Mouse (Mus musculus) hindbrain, embryonic 14.5 days (tissue): ENCODE data around the gene Zscan2. TPM values are rescaled to one million over a fixed set of nuclear protein-coding genes. Genes with fewer than 3 reads are reported as not detected.

Experiments used
- ATAC-seq: fragments of 200-750 bp; cut with Nextera tagmentation; 2 replicates; pipeline ENCODE4 v1.8.0; 2017; ENCODE audit warnings: moderate number of reproducible peaks, mild to moderate bottlenecking, moderate TSS enrichment, moderate library complexity; ENCODE audit not compliant: low FRiP score
- DNase-seq: peaks from one replicate; pipeline ENCODE4 v3.0.0-alpha.2; 2015; ENCODE audit warnings: low spot score
- H3K27ac ChIP-seq: fragments of 300-500 bp; sonication (generic); 2 replicates; pipeline ENCODE4 v1.5.1; 2014; ENCODE audit warnings: mild to moderate bottlenecking, moderate library complexity
- H3K27me3 ChIP-seq: fragments of 300-500 bp; sonication (generic); 2 replicates; pipeline ENCODE4 v1.6.1; 2014; ENCODE audit warnings: mild to moderate bottlenecking, low read length, mixed read lengths; ENCODE audit not compliant: control insufficient read depth, insufficient read depth
- H3K36me3 ChIP-seq: fragments of 300-500 bp; sonication (generic); replicated peaks from 2 replicates; pipeline ENCODE4 v1.6.1; 2014; ENCODE audit not compliant: control insufficient read depth, insufficient read depth
- H3K4me1 ChIP-seq: fragments of 300-500 bp; sonication (generic); replicated peaks from 2 replicates; pipeline ENCODE4 v1.6.1; 2014; ENCODE audit warnings: antibody characterized with exemption, low read length, mixed read lengths; ENCODE audit not compliant: control insufficient read depth, insufficient read depth
- H3K4me2 ChIP-seq: fragments of 300-500 bp; sonication (generic); replicated peaks from 2 replicates; pipeline ENCODE4 v1.6.1; 2014; ENCODE audit warnings: mild to moderate bottlenecking, moderate library complexity
- H3K4me3 ChIP-seq: fragments of 300-500 bp; sonication (generic); replicated peaks from 2 replicates; pipeline ENCODE4 v1.5.1; 2014; ENCODE audit warnings: mild to moderate bottlenecking, low read length
- H3K9ac ChIP-seq: fragments of 300-500 bp; sonication (generic); 2 replicates; pipeline ENCODE4 v1.6.1; 2014
- H3K9me3 ChIP-seq: fragments of 300-500 bp; sonication (generic); 2 replicates; pipeline ENCODE4 v1.6.1; 2016; ENCODE audit warnings: low read length; ENCODE audit not compliant: control insufficient read depth
- WGBS: fragments of 180-500 bp; shearing (Covaris S2); extraction: QIAGEN DNeasy Blood & Tissue Kit; methylation state at CpG from one replicate; pipeline ENCODE4 v1.1.7; 2014; 5-methylcytosine and 5-hydroxymethylcytosine counted together
- polyA plus RNA-seq: library from polyadenylated mRNA; unstranded; fragments of >200 nt; fragmentation: Nextera tagmentation; extraction: Ambion mirVana; gene quantifications from 2 replicates; pipeline ENCODE4 v1.2.1, GENCODE M21; 2014

Gene Zscan2
- 4.1 and 4.4 TPM in 2 replicates for polyA plus RNA-seq

- WGBS: 0% methylated on average over 40 of the region's 40 CpGs
- Histone ChIP-seq H3K27ac (peak within 1 kb of the TSS; percentile 91), H3K36me3 (peaks cover 20% of the 10 kb centered on the region), H3K4me2 (peak within 1 kb of the TSS; percentile 80), H3K4me1 (peaks cover 39% of the 10 kb centered on the region), H3K4me3 (peak within 1 kb of the TSS; percentile 76), H3K9ac (peak within 1 kb of the TSS; percentile 91), H3K27me3 (no peaks in the 10 kb centered on the region), H3K9me3 (no peaks in the 10 kb centered on the region)
- DNase-seq (peak; percentile 94), ATAC-seq (peak; percentile 97)
Observed at GRCm38 (mm10) chr7:80860729-80861274, at the start of gene Zscan2. Zscan2 (plus strand) TSS chr7:80860920.

GRCm38 (mm10) chr7:80813397-80813796, 47.3 kb upstream of the Zscan2 start:
- ATAC-seq (no peak), DNase-seq (no peak)
- Histone ChIP-seq H3K9ac (no peak overlapping the region), H3K27me3 (no peaks in the 10 kb centered on the region), H3K4me2 (no peak overlapping the region), H3K27ac (no peak overlapping the region), H3K9me3 (no peaks in the 10 kb centered on the region), H3K36me3 (no peaks in the 10 kb centered on the region), H3K4me3 (no peak overlapping the region), H3K4me1 (no peaks in the 10 kb centered on the region)
- 90% methylated on average over 4 of the region's 4 CpGs for WGBS

- Histone ChIP-seq H3K9me3 (no peaks in the 10 kb centered on the region), H3K27me3 (no peaks in the 10 kb centered on the region), H3K4me2 (no peak overlapping the region), H3K9ac (no peak overlapping the region), H3K36me3 (no peaks in the 10 kb centered on the region), H3K4me3 (no peak overlapping the region), H3K27ac (no peak overlapping the region), H3K4me1 (no peaks in the 10 kb centered on the region)
- 73% methylated on average over 5 of the region's 5 CpGs for WGBS
- ATAC-seq (no peak), DNase-seq (no peak)
Observed at GRCm38 (mm10) chr7:80816641-80817040, 44.1 kb upstream of the Zscan2 start.

- no peak overlapping the region for H3K27ac ChIP-seq
- H3K4me3 ChIP-seq: no peak overlapping the region
- H3K9me3 ChIP-seq: no peaks in the 10 kb centered on the region
- no peak overlapping the region for H3K4me2 ChIP-seq
- no peak for ATAC-seq
- no peaks in the 10 kb centered on the region for H3K4me1 ChIP-seq
- no peaks in the 10 kb centered on the region for H3K36me3 ChIP-seq
- WGBS: 91% methylated on average over 4 of the region's 4 CpGs
- H3K27me3 ChIP-seq: no peaks in the 10 kb centered on the region
- H3K9ac ChIP-seq: no peak overlapping the region
- DNase-seq: no peak
Observed at GRCm38 (mm10) chr7:80820838-80821237, 39.9 kb upstream of the Zscan2 start.

GRCm38 (mm10) chr7:80823267-80823666, 37.5 kb upstream of the Zscan2 start:
- Histone ChIP-seq H3K9me3 (no peaks in the 10 kb centered on the region), H3K9ac (no peak overlapping the region), H3K36me3 (no peaks in the 10 kb centered on the region), H3K27ac (no peak overlapping the region), H3K27me3 (no peaks in the 10 kb centered on the region), H3K4me1 (no peaks in the 10 kb centered on the region), H3K4me3 (no peak overlapping the region), H3K4me2 (no peak overlapping the region)
- WGBS: 88% methylated on average over 4 of the region's 4 CpGs
- ATAC-seq (no peak), DNase-seq (no peak)

- Histone ChIP-seq H3K4me2 (no peak overlapping the region), H3K9ac (no peak overlapping the region), H3K27ac (no peak overlapping the region), H3K36me3 (no peaks in the 10 kb centered on the region), H3K9me3 (no peaks in the 10 kb centered on the region), H3K4me3 (no peak overlapping the region), H3K4me1 (no peaks in the 10 kb centered on the region), H3K27me3 (no peaks in the 10 kb centered on the region)
- no peak for DNase-seq
- ATAC-seq: no peak
- 80% methylated on average over 11 of the region's 11 CpGs for WGBS
Observed at GRCm38 (mm10) chr7:80823875-80824682, 36.6 kb upstream of the Zscan2 start.

GRCm38 (mm10) chr7:80825843-80826403, 34.8 kb upstream of the Zscan2 start, which contains the start of gene Iqgap1:
Iqgap1 (minus strand) TSS chr7:80825974.
- DNase-seq (no peak), ATAC-seq (no peak)
- no peaks in the 10 kb centered on the region for H3K9me3 ChIP-seq
- no peak within 1 kb of the TSS for H3K4me2 ChIP-seq
- WGBS: 79% methylated on average over 11 of the region's 11 CpGs
- H3K4me3 ChIP-seq: no peak within 1 kb of the TSS
- no peaks in the 10 kb centered on the region for H3K4me1 ChIP-seq
- H3K27me3 ChIP-seq: no peaks in the 10 kb centered on the region
- no peak within 1 kb of the TSS for H3K27ac ChIP-seq
- H3K9ac ChIP-seq: no peak within 1 kb of the TSS
- no peaks in the 10 kb centered on the region for H3K36me3 ChIP-seq

- H3K36me3 ChIP-seq: no peaks in the 10 kb centered on the region
- DNase-seq: no peak
- no peak overlapping the region for H3K4me2 ChIP-seq
Observed at GRCm38 (mm10) chr7:80828146-80828860, 32.4 kb upstream of the Zscan2 start.

GRCm38 (mm10) chr7:80830193-80830803, 30.4 kb upstream of the Zscan2 start:
- Histone ChIP-seq H3K9ac (no peak overlapping the region), H3K27me3 (no peaks in the 10 kb centered on the region), H3K9me3 (no peaks in the 10 kb centered on the region), H3K36me3 (no peaks in the 10 kb centered on the region), H3K4me2 (no peak overlapping the region), H3K4me3 (no peak overlapping the region), H3K4me1 (no peaks in the 10 kb centered on the region), H3K27ac (no peak overlapping the region)
- DNase-seq (no peak), ATAC-seq (no peak)
- WGBS: 82% methylated on average over 15 of the region's 15 CpGs

More at GRCm38 (mm10) chr7:80828146-80828860, 32.4 kb upstream of the Zscan2 start:
- Histone ChIP-seq H3K27me3 (no peaks in the 10 kb centered on the region), H3K27ac (no peak overlapping the region), H3K9me3 (no peaks in the 10 kb centered on the region), H3K9ac (no peak overlapping the region), H3K4me3 (no peak overlapping the region), H3K4me1 (no peaks in the 10 kb centered on the region)
- no peak for ATAC-seq
- WGBS: 71% methylated on average over 18 of the region's 18 CpGs
